10 mouse cellular contexts compared by ENCODE assay signal in the genomic region with DNA sequence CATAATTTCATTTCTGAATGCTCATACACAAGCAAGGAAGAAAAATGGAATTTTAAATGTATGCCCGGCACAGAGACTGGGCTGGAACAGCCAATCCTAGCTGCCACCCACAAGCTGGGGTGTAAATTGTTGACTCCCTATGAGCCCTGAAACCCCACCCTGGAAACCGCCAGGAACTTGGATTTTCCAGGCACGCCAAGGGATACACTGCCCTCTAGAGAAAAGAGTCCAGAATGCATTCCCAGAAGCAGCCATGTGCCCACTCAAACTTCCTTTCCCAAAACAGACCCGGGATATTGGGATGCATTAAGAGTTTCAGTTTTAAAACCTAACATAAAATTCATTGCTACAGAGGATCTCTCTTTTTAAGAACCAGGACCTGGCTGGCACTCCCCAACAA. TPM values are rescaled to one million over a fixed set of nuclear protein-coding genes. Genes with fewer than 3 reads are reported as not detected.
DNase-seq lines count a peak whose midpoint lies in the region; ATAC-seq and TF ChIP-seq lines count a peak whose summit lies in the region.
"Had no signal": no experiment of that assay in that cellular context is flagged by ENCODE, and none has a peak within 500 bp of the region (broad histone marks: within the 10 kb centered on the region; RNA-seq: fewer than 3 reads in every experiment).

No protein-coding gene starts in this region.

- peaks cover 8% of the 10 kb centered on the region for H3K4me1 ChIP-seq in forebrain, postnatal 0 days (ENCODE audit: insufficient read depth)
- peaks cover 3% of the 10 kb centered on the region; the same call in 1 of the 2 replicates for H3K4me1 ChIP-seq in forebrain, embryonic 12.5 days
- peaks cover 93% of the 10 kb centered on the region for H3K4me1 ChIP-seq in limb, embryonic 13.5 days
- H3K4me1 ChIP-seq: liver, embryonic 13.5 days had no signal

- H3K27ac ChIP-seq in forebrain, postnatal 0 days (ENCODE audit: low read depth, low read length): no peak overlapping the region
- no peak overlapping the region for H3K27ac ChIP-seq in forebrain, embryonic 12.5 days
- no peak overlapping the region; the same call in 1 of the 2 replicates for H3K27ac ChIP-seq in limb, embryonic 13.5 days
- H3K27ac ChIP-seq: liver, embryonic 13.5 days had no signal

- no peaks in the 10 kb centered on the region for H3K9me3 ChIP-seq in forebrain, postnatal 0 days (ENCODE audit: low read length)
- H3K9me3 ChIP-seq in forebrain, embryonic 12.5 days: no peaks in the 10 kb centered on the region
- no peaks in the 10 kb centered on the region for H3K9me3 ChIP-seq in limb, embryonic 13.5 days
- H3K9me3 ChIP-seq: liver, embryonic 13.5 days had no signal

- no peaks in the 10 kb centered on the region for H3K27me3 ChIP-seq in forebrain, postnatal 0 days (ENCODE audit: insufficient read depth, low read length)
- H3K27me3 ChIP-seq in forebrain, embryonic 12.5 days: no peaks in the 10 kb centered on the region
- no peaks in the 10 kb centered on the region for H3K27me3 ChIP-seq in limb, embryonic 13.5 days
- H3K27me3 ChIP-seq: liver, embryonic 13.5 days had no signal

- no peaks in the 10 kb centered on the region for H3K36me3 ChIP-seq in forebrain, postnatal 0 days (ENCODE audit: insufficient read depth)
- H3K36me3 ChIP-seq in forebrain, embryonic 12.5 days (replicated peaks): no peaks in the 10 kb centered on the region
- no peaks in the 10 kb centered on the region for H3K36me3 ChIP-seq in limb, embryonic 13.5 days
- H3K36me3 ChIP-seq: liver, embryonic 13.5 days had no signal

- no peak overlapping the region for H3K9ac ChIP-seq in forebrain, postnatal 0 days
- H3K9ac ChIP-seq in forebrain, embryonic 12.5 days: no peak overlapping the region
- no peak overlapping the region for H3K9ac ChIP-seq in limb, embryonic 13.5 days
- H3K9ac ChIP-seq: liver, embryonic 13.5 days had no signal

- DNase-seq in forebrain, postnatal 0 days: peak; percentile 81
- peak; percentile 59 for DNase-seq in adrenal gland, postnatal 10 days
- DNase-seq in kidney, adult 8-10 months: peak; percentile 9 to 11
- peak; percentile 60 for DNase-seq in right cerebral cortex, adult 18-20 months
- DNase-seq: liver, embryonic 13.5 days had no signal

- ATAC-seq in forebrain, postnatal 0 days: peak; percentile 56
- no peak for ATAC-seq in forebrain, embryonic 12.5 days (ENCODE audit: low FRiP score)
- ATAC-seq in frontal cortex, adult (ENCODE audit: low TSS enrichment): 0 out of 2 replicates have a peak, but pooled peaks have one; percentile 51
- no peak for ATAC-seq in limb, embryonic 13.5 days (ENCODE audit: low FRiP score, low read depth)
- no peak for ATAC-seq in activated CD4-positive, CD25-positive, alpha-beta regulatory T cell, adult 4 months

- peak; percentile 86 for TF ChIP-seq CTCF in forebrain, postnatal 0 days (IDR thresholded peaks at IDR 0.05; ENCODE audit: low read depth)

- WGBS in forebrain, postnatal 0 days: 11% methylated on average over 4 of the region's 4 CpGs
- WGBS in forebrain, embryonic 12.5 days: 13% methylated on average over 4 of the region's 4 CpGs
- 6% methylated on average over 4 of the region's 4 CpGs for WGBS in limb, embryonic 13.5 days

- no peak overlapping the region for H3K4me2 ChIP-seq in forebrain, postnatal 0 days (ENCODE audit: low read depth)
- no peak overlapping the region for H3K4me2 ChIP-seq in forebrain, embryonic 12.5 days
- peak overlapping the region; percentile 75 for H3K4me2 ChIP-seq in limb, embryonic 13.5 days (replicated peaks)
- H3K4me2 ChIP-seq: liver, embryonic 13.5 days had no signal

- H3K4me3 ChIP-seq in forebrain, postnatal 0 days (ENCODE audit: low read depth, low read length): no peak overlapping the region
- H3K4me3 ChIP-seq in forebrain, embryonic 12.5 days (replicated peaks): no peak overlapping the region
- H3K4me3 ChIP-seq in limb, embryonic 13.5 days: peak overlapping the region; percentile 11; the same call in 1 of the 2 replicates
- H3K4me3 ChIP-seq: liver, embryonic 13.5 days had no signal

RNA-seq across cellular contexts. Expression of gene Col6a3, which starts 3.5 kb away (rescaled TPM):
- total RNA-seq in forebrain, postnatal 0 days (2014; rRNA removed): 12.2 and 34.1 TPM in 2 replicates
- polyA plus RNA-seq in forebrain, postnatal 0 days (2015; fragmentation: Nextera tagmentation; extraction: Ambion mirVana): 2.5 and 3.2 TPM in 2 replicates
- 10.4 and 13.5 TPM in 2 replicates for polyA plus RNA-seq in forebrain, embryonic 12.5 days (2016; fragmentation: Nextera tagmentation; extraction: Ambion mirVana)
- 100 to 1,000 TPM; 124 to 127 TPM for total RNA-seq in adrenal gland, postnatal 10 days (2021)
- 78.1 and 86.3 TPM in 2 replicates for polyA plus RNA-seq in limb, embryonic 13.5 days (2015; fragmentation: Nextera tagmentation; extraction: Ambion mirVana)
- polyA plus RNA-seq in activated CD4-positive, CD25-positive, alpha-beta regulatory T cell, adult 4 months (2017; shearing (Covaris generic)): not detected
- total RNA-seq: MEL had no signal

Comparison
In these comparisons a context has a peak if more than half of its experiments do, and no peak if none do; other contexts are left out.
1. ATAC-seq: peak in forebrain, postnatal 0 days (single experiment) and frontal cortex, adult (single experiment); none in forebrain, embryonic 12.5 days (single experiment), limb, embryonic 13.5 days (single experiment) and activated CD4-positive, CD25-positive, alpha-beta regulatory T cell, adult 4 months (single experiment).
2. DNase-seq: peak in every context shown above with its lines; median percentile 81 in forebrain, postnatal 0 days; 60 in right cerebral cortex, adult 18-20 months; 59 in adrenal gland, postnatal 10 days; 10 in kidney, adult 8-10 months.